Mouse (Mus musculus) brain, embryonic 14.5 days (tissue): ENCODE data around the gene Cdc6.

Experiments used
- CTCF ChIP-seq: fragments of 200-500 bp; IDR thresholded peaks from 2 replicates; pipeline ENCODE4 v1.5.1; 2012; ENCODE audit warnings: inconsistent platforms, mild to moderate bottlenecking, moderate library complexity, borderline replicate concordance; ENCODE audit not compliant: insufficient read depth, insufficient read length; ENCODE audit errors: extremely low read depth
- POLR2A ChIP-seq: fragments of 200-500 bp; IDR thresholded peaks from 2 replicates; pipeline ENCODE4 v1.6.1; 2012; ENCODE audit warnings: mild to moderate bottlenecking, inconsistent platforms, borderline replicate concordance; ENCODE audit not compliant: poor library complexity, insufficient read depth, insufficient read length, severe bottlenecking; ENCODE audit errors: extremely low read depth

DNA sequence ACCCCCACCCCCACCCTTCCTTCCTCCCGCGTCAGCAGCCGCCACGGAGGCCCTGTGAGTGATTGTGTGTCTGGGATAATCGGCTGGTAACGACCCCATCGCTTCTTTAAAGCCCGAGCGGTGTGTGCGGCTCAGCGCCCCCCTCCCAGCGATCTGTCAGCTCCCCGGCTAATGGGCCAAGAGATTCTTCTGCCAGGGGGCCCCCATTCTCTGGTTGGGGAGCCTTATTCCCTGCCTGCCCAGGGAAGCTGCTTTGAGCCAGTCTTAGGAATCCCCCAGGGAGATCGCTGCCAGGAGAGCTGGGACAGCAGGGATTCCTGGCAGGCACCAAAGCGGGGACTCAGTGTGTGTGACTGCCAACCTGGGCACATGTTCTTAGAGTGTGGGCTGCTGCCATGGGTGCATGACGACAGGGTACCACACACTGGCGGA lies 61.9 kb downstream of the Cdc6 start:
- no peak for TF ChIP-seq CTCF
- no peak for TF ChIP-seq POLR2A
